Mouse (Mus musculus): ENCODE measurements around the gene Lhx5. TPM values are rescaled to one million over a fixed set of nuclear protein-coding genes. Genes with fewer than 3 reads are reported as not detected.

The Lhx5 gene
- polyA plus RNA-seq (2012; ENCODE audit: insufficient read depth, insufficient read length, missing spikeins) = not detected in 2 replicates

DNA sequence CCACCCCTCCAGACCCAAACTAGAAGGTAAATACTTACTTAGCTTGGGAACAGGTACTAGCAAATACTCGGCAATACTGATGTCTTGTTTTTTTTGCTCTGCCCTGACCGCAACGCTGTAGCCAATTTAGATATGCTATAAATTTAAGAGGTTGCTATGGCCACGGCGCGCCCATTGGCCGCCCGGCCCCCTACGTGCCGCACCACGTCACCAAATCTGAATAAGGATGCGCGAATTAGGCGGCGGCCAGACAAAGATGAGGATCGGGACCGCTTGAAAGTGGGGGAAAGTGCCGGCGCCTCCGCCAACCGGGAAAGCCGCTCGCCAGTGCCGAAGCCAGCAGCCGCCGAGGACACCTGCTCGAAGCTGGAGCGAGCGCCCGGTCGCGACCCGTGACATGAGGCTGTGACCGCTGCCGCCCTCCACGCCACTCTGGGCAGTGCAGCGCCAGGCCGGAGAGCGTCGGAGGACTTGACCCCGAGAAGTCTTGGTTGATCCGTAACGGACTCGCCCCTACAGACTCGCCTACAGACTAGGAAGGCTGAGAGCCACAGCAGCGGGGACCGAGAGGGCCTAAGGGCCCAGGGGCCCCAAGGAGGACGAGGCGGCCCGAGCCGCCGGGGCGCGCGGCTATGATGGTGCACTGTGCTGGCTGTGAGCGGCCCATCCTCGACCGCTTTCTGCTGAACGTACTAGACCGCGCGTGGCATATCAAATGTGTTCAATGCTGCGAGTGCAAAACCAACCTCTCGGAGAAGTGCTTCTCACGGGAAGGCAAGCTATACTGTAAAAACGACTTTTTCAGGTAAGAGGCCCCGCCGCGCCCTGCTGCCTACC lies at the start of gene Lhx5:
Gene Lhx5, plus strand, starts transcription at position 51 of the 837 bp plus-strand sequence.
- Histone ChIP-seq H3K4me3 (ENCODE audit: insufficient read depth, low read depth, low read length) (no peak within 1 kb of the TSS), H3K4me1 (ENCODE audit: control insufficient read depth, insufficient read depth, insufficient read length, low read length) (no peaks in the 10 kb centered on the region), H3K27ac (replicated peaks; ENCODE audit: low read depth, low read length) (no peak within 1 kb of the TSS)

DNA sequence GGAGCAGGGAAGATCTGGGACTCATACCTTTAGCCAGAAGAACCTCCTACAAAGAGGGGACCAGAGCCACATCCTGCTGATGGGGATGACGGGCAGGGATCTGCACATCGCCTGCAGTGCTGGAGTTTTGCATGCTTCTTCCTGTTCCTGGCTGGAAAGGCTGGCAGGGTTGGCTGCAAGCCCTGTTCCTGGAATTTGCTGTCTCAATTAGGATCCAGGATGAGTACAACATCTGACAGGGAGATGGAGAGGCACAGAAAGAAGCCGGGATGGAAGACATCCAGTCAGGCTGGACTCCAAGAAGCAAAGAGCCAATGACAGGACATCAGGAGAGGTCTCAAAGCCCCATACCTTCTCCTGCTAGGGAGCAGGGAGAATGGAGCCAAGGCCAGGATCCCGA lies 45.1 kb upstream of the Lhx5 start:
- H3K27ac ChIP-seq (replicated peaks; ENCODE audit: low read depth, low read length) = no peak overlapping the region

DNA sequence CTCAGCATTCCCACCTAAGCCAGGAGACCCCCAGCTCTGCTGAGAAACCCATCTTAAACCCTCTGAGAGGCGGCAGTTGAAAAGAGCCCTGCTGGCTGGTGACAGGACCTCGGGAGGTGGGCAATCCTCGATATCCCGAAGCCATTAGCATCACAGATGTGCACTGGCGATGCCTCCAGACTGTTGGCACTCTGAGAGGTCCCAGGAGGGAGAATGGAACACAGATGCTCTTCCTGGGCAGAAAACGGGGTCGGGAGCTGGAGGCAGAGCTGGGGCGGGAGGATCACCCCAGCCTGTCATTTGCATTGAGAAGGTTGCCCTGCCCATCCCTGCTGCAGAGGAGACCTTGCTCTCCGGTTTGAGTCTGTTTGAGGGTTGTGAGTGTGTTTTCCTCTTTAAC lies 42.7 kb upstream of the Lhx5 start:
- H3K4me3 ChIP-seq (ENCODE audit: insufficient read depth, low read depth, low read length) = no peak overlapping the region
- no peaks in the 10 kb centered on the region for H3K4me1 ChIP-seq (ENCODE audit: control insufficient read depth, insufficient read depth, insufficient read length, low read length)
- no peak overlapping the region for H3K27ac ChIP-seq (replicated peaks; ENCODE audit: low read depth, low read length)

More for the DNA sequence above, 45.1 kb upstream of the Lhx5 start:
- no peaks in the 10 kb centered on the region for H3K4me1 ChIP-seq (ENCODE audit: control insufficient read depth, insufficient read depth, insufficient read length, low read length)
- no peak overlapping the region for H3K4me3 ChIP-seq (ENCODE audit: insufficient read depth, low read depth, low read length)

DNA sequence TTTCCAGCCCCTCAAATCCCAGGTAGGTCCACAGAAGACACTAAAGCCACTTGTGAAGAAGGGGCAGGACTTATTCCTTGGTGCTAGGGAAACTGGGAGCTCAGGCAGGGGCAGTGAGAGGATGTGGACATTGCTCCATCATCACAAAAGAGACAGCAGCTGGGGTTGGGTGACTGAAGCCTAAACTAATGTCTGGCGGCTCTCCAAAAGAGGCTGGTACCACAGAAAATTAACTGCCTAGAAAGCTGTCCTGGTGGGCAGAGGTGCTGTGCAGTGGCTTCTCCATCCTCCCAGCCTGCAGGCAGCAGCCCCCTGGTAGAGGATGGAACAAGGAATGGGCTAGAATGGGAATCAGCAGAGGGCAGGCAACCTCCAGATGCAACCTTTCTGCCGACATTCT lies 41.5 kb upstream of the Lhx5 start:
- Histone ChIP-seq H3K4me1 (ENCODE audit: control insufficient read depth, insufficient read depth, insufficient read length, low read length) (no peaks in the 10 kb centered on the region), H3K27ac (replicated peaks; ENCODE audit: low read depth, low read length) (no peak overlapping the region), H3K4me3 (ENCODE audit: insufficient read depth, low read depth, low read length) (no peak overlapping the region)

DNA sequence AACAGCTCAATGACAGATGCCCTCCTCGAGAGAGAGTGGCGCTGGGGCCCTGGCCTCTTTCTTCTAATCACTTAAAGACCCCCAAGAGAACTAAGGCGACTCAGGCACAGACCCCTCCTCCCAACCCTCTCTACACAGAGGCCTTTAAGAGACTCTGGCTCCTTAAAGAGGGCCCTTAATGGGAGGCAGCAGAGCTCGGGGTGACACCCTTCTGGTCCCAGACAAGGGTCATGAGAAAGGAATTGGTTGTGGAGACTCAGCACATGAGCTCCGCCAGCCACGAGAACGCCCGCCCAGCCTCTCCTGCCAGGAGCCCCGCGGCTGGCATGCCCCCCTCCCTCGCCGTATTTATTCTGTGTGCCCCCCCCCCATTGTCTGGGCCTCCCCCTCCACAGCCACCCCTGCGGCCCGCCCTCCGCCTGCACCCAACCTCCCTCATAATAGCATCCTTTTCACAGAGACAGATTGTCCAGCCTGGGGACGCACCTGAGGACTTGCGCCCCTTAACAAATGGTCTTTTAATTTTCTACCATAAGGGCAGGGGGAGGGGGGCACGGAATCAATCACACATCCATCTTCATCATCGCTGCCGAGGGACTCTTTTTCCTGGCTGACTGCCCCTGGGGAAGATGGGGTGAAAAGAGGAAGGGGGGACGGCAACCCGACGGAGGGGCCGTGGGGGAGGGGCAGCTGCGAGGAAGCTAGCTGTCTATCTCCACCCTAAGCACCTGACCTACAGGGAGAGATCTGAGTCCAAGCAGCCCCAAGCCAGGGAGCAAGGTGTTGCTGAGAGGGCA lies 37.4 kb upstream of the Lhx5 start:
- H3K27ac ChIP-seq (replicated peaks; ENCODE audit: low read depth, low read length) = no peak overlapping the region
- no peak overlapping the region for H3K4me3 ChIP-seq (ENCODE audit: insufficient read depth, low read depth, low read length)
- no peaks in the 10 kb centered on the region for H3K4me1 ChIP-seq (ENCODE audit: control insufficient read depth, insufficient read depth, insufficient read length, low read length)

DNA sequence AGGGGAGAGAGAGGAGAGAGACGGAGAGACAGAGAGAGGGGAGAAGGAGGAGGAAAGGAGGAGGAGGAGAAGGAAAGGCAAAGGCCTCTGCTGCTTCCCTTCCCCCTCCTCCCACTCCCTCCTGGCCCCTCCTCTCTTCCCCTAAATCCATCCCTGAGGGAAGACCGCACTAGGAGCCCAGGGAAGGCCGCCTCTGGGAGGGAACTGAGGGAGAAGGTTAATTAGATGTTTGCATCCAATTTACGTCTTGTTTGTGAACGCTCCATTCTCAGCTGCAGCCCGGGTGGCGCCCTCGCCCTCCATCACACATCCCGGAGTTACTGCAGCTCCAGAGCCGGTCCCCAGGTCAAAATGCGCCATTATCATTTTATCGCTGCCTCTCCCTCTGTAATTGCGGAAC lies 33.5 kb upstream of the Lhx5 start:
- H3K4me1 ChIP-seq (ENCODE audit: control insufficient read depth, insufficient read depth, insufficient read length, low read length) = no peaks in the 10 kb centered on the region
- H3K4me3 ChIP-seq (ENCODE audit: insufficient read depth, low read depth, low read length) = no peak overlapping the region
- no peak overlapping the region for H3K27ac ChIP-seq (replicated peaks; ENCODE audit: low read depth, low read length)

DNA sequence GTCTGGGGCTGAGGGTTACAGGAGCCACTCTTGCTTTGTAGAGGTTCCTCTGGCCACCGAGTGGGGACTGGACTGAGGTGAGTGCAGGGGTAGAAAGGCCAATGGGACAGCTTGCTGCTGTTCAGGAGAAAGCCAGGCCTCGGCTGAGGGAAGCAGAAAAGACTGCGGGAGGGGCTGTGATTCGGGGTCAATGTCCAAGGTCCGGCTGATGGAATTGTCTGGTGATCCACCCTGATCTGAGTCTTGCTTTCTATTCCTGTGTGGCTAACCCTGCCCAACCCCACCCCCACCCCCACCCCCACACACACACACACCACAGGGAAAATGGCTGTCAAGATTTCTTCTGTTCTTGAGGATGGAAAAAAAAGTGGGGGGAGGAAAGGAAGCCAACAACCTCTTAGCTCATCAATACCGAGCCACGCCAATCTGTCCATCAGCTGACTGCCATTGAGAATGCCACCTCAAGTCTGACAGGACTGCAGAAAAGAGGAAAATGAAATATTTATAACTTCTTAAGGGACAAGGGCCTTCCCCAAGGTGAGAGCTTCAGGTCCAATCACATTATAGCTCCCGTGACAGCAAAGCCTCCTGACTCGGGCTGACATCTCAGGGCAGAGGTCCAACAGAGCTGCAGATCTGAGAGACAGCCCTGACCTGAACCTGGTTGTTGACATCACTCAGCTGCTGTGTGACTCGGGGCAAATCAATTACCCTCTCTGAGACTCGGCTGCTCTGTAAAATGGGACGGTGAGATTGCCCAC lies 26.5 kb upstream of the Lhx5 start:
- Histone ChIP-seq H3K4me1 (ENCODE audit: control insufficient read depth, insufficient read depth, insufficient read length, low read length) (no peaks in the 10 kb centered on the region), H3K27ac (replicated peaks; ENCODE audit: low read depth, low read length) (no peak overlapping the region), H3K4me3 (ENCODE audit: insufficient read depth, low read depth, low read length) (no peak overlapping the region)

DNA sequence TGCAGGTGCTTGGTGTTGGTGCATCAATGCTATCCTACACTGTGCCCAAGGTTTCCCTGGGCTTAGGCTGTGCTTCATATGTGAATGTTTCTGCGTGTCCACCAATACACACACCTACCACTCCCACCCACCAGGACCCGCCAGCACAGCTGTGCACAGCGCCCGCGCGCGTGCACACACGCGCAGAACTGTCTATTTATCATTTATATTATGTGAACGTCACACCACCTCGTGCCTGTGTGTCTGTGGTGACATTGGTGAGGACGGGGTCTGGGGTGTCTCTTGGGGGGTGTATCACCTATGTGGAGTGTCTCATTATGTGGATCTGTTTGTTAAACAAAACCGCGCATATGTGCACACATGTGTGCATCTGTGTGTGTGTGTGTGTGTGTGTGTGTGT lies 22.6 kb upstream of the Lhx5 start:
- no peak overlapping the region for H3K27ac ChIP-seq (replicated peaks; ENCODE audit: low read depth, low read length)
- H3K4me3 ChIP-seq (ENCODE audit: insufficient read depth, low read depth, low read length) = no peak overlapping the region

DNA sequence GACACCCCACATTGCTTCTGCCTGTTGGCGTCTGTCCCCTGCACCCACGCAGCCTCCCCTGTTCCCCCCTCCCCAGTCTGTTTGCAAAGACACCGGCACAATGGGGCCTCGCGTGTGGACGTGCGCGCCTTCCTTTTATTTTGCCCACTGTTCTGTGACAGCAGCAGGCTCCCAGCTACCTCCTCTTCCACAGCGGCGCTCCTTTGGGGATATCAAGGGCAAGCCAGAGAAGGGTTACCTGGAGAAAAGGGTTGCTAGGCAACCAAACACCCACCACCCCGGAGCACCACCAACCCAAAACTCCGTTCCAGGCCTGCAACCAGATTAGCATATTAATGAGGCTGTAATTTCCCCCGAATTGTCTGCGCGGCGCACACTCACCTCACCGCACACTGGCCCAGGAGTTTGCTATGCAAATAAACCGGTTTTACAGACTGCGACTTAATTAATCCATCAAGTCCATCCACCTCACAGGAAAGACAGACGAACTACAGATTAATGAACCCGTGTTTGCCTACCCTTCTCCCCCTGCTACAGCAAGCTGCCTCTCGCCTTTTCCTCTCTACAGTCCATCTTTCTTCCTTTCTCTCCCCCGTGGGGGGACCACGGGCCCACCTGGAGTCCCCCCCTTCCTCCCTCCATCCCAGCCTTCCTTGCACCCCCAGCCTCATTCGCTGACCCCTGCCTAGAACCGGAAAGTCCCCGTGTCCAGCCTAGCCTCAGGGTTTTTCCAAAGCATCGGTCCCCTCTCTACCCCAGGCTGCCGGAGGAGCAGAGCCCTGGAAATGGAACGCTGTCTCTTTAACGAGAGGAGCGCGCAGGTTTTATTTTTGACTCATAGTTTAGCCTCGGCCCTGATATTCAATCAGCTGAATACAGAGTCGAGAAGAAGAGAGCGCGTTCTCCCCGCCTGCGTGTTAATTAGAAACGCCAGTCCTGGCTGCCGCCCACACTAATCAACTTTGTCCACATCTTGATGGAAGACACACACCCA lies 21.8 kb upstream of the Lhx5 start:
- no peak overlapping the region for H3K4me3 ChIP-seq (ENCODE audit: insufficient read depth, low read depth, low read length)
- H3K4me1 ChIP-seq (ENCODE audit: control insufficient read depth, insufficient read depth, insufficient read length, low read length) = no peaks in the 10 kb centered on the region

More for the DNA sequence above, 22.6 kb upstream of the Lhx5 start:
- H3K4me1 ChIP-seq (ENCODE audit: control insufficient read depth, insufficient read depth, insufficient read length, low read length) = no peaks in the 10 kb centered on the region

DNA sequence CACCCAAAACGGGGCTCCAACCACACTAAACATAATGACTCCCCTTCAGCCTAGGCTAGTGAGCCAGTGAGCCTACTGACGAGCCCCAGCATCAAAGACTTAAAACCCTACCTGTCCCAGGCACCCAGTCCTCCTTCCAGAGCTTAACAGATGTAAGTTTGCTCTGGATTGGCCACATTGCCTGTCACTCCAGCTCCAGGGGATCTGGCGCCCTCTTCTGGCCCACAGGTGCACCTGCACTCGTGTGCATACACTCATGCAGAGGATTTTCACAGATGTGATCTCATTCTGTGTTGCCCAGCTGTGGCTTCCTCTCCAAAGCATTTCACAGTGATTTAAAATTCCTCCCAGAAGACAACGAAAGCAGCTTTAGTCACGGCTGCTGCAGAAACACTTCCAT lies 18.1 kb upstream of the Lhx5 start:
- no peaks in the 10 kb centered on the region for H3K4me1 ChIP-seq (ENCODE audit: control insufficient read depth, insufficient read depth, insufficient read length, low read length)
- H3K27ac ChIP-seq (replicated peaks; ENCODE audit: low read depth, low read length) = no peak overlapping the region
- no peak overlapping the region for H3K4me3 ChIP-seq (ENCODE audit: insufficient read depth, low read depth, low read length)

More for the DNA sequence above, 21.8 kb upstream of the Lhx5 start:
- H3K27ac ChIP-seq (replicated peaks; ENCODE audit: low read depth, low read length) = no peak overlapping the region

DNA sequence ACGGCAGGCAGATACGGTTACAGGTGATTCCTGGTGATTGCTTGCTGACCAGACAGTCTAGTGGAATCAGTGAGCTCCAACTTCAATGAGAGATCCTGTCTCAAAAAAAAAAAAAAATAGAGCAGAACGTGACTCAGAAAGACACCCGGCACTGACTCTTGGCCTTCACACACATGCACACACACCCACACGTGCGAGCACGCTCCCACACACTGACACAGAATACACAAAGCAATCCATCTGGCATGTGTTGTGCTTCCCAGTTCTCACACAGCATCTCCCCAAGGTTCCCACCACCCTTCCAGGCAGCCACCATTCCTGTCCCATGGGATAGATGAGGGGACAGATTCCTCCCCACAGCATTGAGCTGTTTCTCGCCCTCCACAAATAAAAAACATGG lies 11.4 kb upstream of the Lhx5 start:
- H3K4me3 ChIP-seq (ENCODE audit: insufficient read depth, low read depth, low read length) = no peak overlapping the region
- H3K27ac ChIP-seq (replicated peaks; ENCODE audit: low read depth, low read length) = no peak overlapping the region
- H3K4me1 ChIP-seq (ENCODE audit: control insufficient read depth, insufficient read depth, insufficient read length, low read length) = no peaks in the 10 kb centered on the region

DNA sequence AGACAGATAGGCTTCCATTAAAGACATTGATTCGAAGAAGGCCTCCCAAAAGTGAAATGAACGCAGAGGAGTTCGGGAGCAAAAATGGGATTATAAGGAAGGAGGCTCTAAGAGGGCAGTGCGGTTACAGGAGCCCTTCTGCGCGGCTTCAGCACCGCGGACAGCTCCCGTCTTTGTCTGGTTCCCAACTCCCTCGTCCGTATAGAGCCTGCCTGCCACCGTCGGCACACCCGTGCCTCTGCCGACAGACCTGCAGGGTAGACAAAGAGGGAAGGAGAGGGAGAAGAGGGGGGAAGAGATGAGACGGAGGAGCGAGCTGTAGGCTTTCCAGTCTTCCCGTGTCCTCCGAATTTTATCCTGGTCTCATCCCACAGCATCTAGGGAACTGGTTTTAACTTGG lies 7.5 kb upstream of the Lhx5 start:
- no peaks in the 10 kb centered on the region for H3K4me1 ChIP-seq (ENCODE audit: control insufficient read depth, insufficient read depth, insufficient read length, low read length)
- no peak overlapping the region for H3K27ac ChIP-seq (replicated peaks; ENCODE audit: low read depth, low read length)
- no peak overlapping the region for H3K4me3 ChIP-seq (ENCODE audit: insufficient read depth, low read depth, low read length)

DNA sequence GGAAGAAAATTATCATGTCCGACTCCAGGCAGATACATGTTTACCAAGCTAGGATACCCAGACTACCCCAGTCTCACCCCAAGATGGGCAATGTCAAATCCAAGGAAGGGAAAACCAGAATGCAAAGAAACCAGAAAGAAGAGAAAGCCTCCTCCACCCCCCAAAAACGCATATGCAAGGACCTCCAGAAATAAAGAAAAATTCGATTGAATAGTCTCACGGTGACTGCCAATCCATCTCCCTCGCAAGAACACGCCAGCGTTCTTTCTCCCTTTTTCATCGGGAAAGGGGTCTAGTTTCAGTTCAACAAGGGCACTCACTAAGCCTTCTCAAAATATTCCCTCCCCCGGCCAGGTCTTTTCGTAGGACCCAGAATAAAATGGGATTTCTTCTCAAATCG lies 6.8 kb upstream of the Lhx5 start:
- no peaks in the 10 kb centered on the region for H3K4me1 ChIP-seq (ENCODE audit: control insufficient read depth, insufficient read depth, insufficient read length, low read length)

DNA sequence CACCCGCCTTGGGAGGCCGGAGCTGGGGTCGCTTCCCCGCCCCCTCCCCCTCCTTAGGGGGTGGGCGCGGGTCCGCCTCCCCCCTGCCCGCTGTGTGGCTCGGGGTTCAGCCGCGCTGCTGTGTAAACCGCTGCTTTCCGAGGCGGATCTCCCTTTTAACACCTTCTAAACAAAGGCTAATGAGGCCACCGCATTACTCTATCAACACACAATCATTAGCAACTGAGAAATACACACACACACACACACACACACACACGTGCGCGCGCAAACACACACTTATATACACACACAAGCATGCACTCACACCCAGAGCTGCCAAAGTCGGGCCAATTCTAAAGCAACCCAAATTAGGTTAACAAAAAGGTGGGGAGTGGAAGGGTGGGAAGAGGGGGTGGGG lies 5.8 kb upstream of the Lhx5 start:
- no peak overlapping the region for H3K27ac ChIP-seq (replicated peaks; ENCODE audit: low read depth, low read length)
- no peaks in the 10 kb centered on the region for H3K4me1 ChIP-seq (ENCODE audit: control insufficient read depth, insufficient read depth, insufficient read length, low read length)
- no peak overlapping the region for H3K4me3 ChIP-seq (ENCODE audit: insufficient read depth, low read depth, low read length)

More for the DNA sequence above, 6.8 kb upstream of the Lhx5 start:
- Histone ChIP-seq H3K27ac (replicated peaks; ENCODE audit: low read depth, low read length) (no peak overlapping the region), H3K4me3 (ENCODE audit: insufficient read depth, low read depth, low read length) (no peak overlapping the region)
